Mouse (Mus musculus) stomach, postnatal 0 days (tissue): ENCODE measurements around the gene Inhba.

Experiments
- CTCF ChIP-seq: IDR thresholded peaks from 2 replicates; pipeline ENCODE4 v1.5.1; 2016; ENCODE audit warnings: antibody characterized with exemption, low read depth, mild to moderate bottlenecking, moderate library complexity
- EP300 ChIP-seq: optimal IDR thresholded peaks from 2 replicates; pipeline ENCODE3; 2016; ENCODE audit warnings: antibody characterized with exemption

DNA sequence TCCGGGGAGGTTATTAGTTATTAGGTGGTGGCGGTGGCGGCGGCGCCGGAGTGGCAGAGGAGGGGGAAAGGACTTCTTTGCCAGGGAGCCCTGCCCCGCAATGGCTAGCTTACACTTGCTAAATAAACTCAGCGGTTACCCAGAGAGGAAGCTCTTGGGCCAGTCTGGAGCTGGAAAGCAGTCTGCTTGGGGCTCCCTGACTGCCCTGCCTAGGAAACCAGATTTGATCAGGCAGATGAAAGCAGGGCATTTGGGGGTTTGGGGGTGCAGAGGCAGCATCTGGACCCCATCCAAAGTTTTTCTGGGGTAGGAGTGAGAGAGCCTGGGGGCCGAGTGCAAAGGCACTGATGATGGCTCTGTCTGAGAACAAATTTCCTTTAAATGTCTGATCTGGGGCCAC is 6.1 kb downstream of the Inhba start:
- TF ChIP-seq CTCF, result no peak
- TF ChIP-seq EP300, result no peak
